Mouse (Mus musculus) MN1 (cell line): ENCODE data around the gene Igsf21.

Experiments used
- DNase-seq: peaks from one replicate; pipeline ENCODE4 v3.0.0-alpha.2; 2016; ENCODE audit warnings: low spot score

The Igsf21 gene

GRCm38 (mm10) chr4:140196717-140197116 lies 49.9 kb downstream of the Igsf21 start:
- DNase-seq = no peak

GRCm38 (mm10) chr4:140192276-140193002 lies 54.1 kb downstream of the Igsf21 start:
- DNase-seq = no peak

GRCm38 (mm10) chr4:140189601-140190000 lies 57.0 kb downstream of the Igsf21 start:
- no peak for DNase-seq

- DNase-seq = no peak
Measured at GRCm38 (mm10) chr4:140188626-140189025, 58.0 kb downstream of the Igsf21 start.

- no peak for DNase-seq
Measured at GRCm38 (mm10) chr4:140187404-140188145, 59.0 kb downstream of the Igsf21 start.

- DNase-seq = no peak
Measured at GRCm38 (mm10) chr4:140179576-140179975, 67.0 kb downstream of the Igsf21 start.

- no peak for DNase-seq
Measured at GRCm38 (mm10) chr4:140177055-140177454, 69.5 kb downstream of the Igsf21 start.

GRCm38 (mm10) chr4:140173746-140174399 lies 72.7 kb downstream of the Igsf21 start:
- no peak for DNase-seq

- DNase-seq = no peak
Measured at GRCm38 (mm10) chr4:140173084-140173483, 73.5 kb downstream of the Igsf21 start.

GRCm38 (mm10) chr4:140171917-140172316 lies 74.7 kb downstream of the Igsf21 start:
- peak; percentile 86 for DNase-seq

- DNase-seq = no peak
Measured at GRCm38 (mm10) chr4:140171189-140171588, 75.4 kb downstream of the Igsf21 start.

- DNase-seq = no peak
Measured at GRCm38 (mm10) chr4:140165851-140166250, 80.7 kb downstream of the Igsf21 start.

GRCm38 (mm10) chr4:140164662-140165061 lies 81.9 kb downstream of the Igsf21 start:
- no peak for DNase-seq

GRCm38 (mm10) chr4:140159617-140160016 lies 87.0 kb downstream of the Igsf21 start:
- DNase-seq = no peak

GRCm38 (mm10) chr4:140154899-140155463 lies 91.6 kb downstream of the Igsf21 start:
- DNase-seq = no peak

- DNase-seq = no peak
Measured at GRCm38 (mm10) chr4:140154484-140154883, 92.1 kb downstream of the Igsf21 start.

- DNase-seq = peak; percentile 32
Measured at GRCm38 (mm10) chr4:140153711-140154114, 92.9 kb downstream of the Igsf21 start.

- DNase-seq = peak; percentile 45
Measured at GRCm38 (mm10) chr4:140153101-140153500, 93.5 kb downstream of the Igsf21 start.

- no peak for DNase-seq
Measured at GRCm38 (mm10) chr4:140149706-140150105, 96.9 kb downstream of the Igsf21 start.

- no peak for DNase-seq
Measured at GRCm38 (mm10) chr4:140147857-140148695, 98.5 kb downstream of the Igsf21 start.

GRCm38 (mm10) chr4:140147079-140147840 lies 99.3 kb downstream of the Igsf21 start:
- DNase-seq = no peak
